Comparison of ENCODE assay signal across 8 mouse cellular contexts in the genomic region with DNA sequence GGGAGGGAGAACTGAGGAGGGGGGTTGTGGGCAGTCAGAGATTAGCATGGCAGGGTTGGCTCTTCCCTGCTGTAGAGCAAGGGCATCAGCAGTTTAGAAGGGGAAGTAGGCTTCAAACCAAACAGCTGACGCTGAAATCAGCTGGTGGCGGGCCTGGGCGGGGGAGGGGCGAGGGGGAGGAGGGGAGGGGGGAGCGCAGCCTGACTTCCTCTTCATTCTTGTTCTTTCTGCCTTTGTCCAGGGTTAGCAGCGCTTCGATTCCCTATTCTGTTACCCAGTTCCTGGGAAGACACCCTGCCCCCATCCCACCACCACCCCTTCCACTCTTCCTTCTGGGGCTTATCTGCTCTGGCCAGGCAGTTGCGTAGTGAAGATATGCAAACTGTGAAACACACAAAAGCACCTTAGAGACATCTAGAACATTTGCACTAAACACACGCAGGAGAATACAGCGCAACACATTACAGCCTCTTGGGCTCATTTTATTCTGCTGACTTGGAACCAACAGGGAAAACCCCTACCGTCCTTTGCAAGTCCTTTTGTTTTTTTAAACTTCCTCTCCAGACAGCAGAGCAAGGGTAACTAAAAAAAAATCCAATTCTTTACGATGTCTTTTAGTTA.
DNase-seq lines count a peak whose midpoint lies in the region; ATAC-seq lines count a peak whose summit lies in the region.

No protein-coding gene starts in this region.

- intact Hi-C loops in left cerebral cortex, postnatal 4 days (cut with DNase I), result no loop called here
- intact Hi-C loops in heart, postnatal 25 days (cut with DNase I), result loop anchor here (5.0 kb wide), 1 partner anchor 90 kb away; no protein-coding TSS in a partner anchor

- H3K27ac ChIP-seq in embryonic facial prominence, embryonic 13.5 days, result peak overlapping the region; percentile 23; the same call in 1 of the 2 replicates
- H3K27ac ChIP-seq in limb, embryonic 13.5 days, result no peak overlapping the region
- H3K27ac ChIP-seq in midbrain, embryonic 12.5 days (replicated peaks), result peak overlapping the region; percentile 27
- H3K27ac ChIP-seq in stomach, embryonic 15.5 days, result peak overlapping the region; percentile 48; the same call in 1 of the 2 replicates

- no peak overlapping the region for H3K9ac ChIP-seq in embryonic facial prominence, embryonic 13.5 days
- no peak overlapping the region for H3K9ac ChIP-seq in limb, embryonic 13.5 days
- H3K9ac ChIP-seq in midbrain, embryonic 12.5 days (replicated peaks), result no peak overlapping the region; the same call in 1 of the 2 replicates
- no peak overlapping the region for H3K9ac ChIP-seq in stomach, embryonic 15.5 days

- H3K4me1 ChIP-seq in embryonic facial prominence, embryonic 13.5 days, result peaks cover 12% of the 10 kb centered on the region
- H3K4me1 ChIP-seq in limb, embryonic 13.5 days, result peaks cover 19% of the 10 kb centered on the region
- peaks cover 6% of the 10 kb centered on the region for H3K4me1 ChIP-seq in midbrain, embryonic 12.5 days
- peaks cover 3% of the 10 kb centered on the region; the same call in 1 of the 2 replicates for H3K4me1 ChIP-seq in stomach, embryonic 15.5 days

- peak overlapping the region; percentile 45 for H3K4me2 ChIP-seq in embryonic facial prominence, embryonic 13.5 days
- peak overlapping the region; percentile 32 for H3K4me2 ChIP-seq in limb, embryonic 13.5 days (replicated peaks)
- peak overlapping the region; percentile 39 for H3K4me2 ChIP-seq in midbrain, embryonic 12.5 days (replicated peaks)
- peak overlapping the region; percentile 44 for H3K4me2 ChIP-seq in stomach, embryonic 15.5 days

- ATAC-seq in embryonic facial prominence, embryonic 13.5 days (ENCODE audit: insufficient number of reproducible peaks, insufficient read depth, low FRiP score, low TSS enrichment, low read depth), result no peak
- peak; percentile 64; the same call in 1 of the 2 replicates for ATAC-seq in limb, embryonic 13.5 days (ENCODE audit: low FRiP score, low read depth)
- peak; percentile 91 for ATAC-seq in midbrain, embryonic 12.5 days (ENCODE audit: low FRiP score, low read depth)
- peak; percentile 86 for ATAC-seq in stomach, embryonic 15.5 days (ENCODE audit: insufficient read depth, low FRiP score, low read depth)

- peak; percentile 29 for DNase-seq in left cerebral cortex, postnatal 4 days
- DNase-seq in left cerebral cortex, adult 11 months (ENCODE audit: low spot score), result no peak
- DNase-seq in heart, postnatal 25 days (ENCODE audit: low spot score), result peak; percentile 14
- no peak for DNase-seq in right cerebral cortex, postnatal 36 days (ENCODE audit: low spot score in 2 of 2)

- no peaks in the 10 kb centered on the region for H3K36me3 ChIP-seq in embryonic facial prominence, embryonic 13.5 days
- no peaks in the 10 kb centered on the region for H3K36me3 ChIP-seq in limb, embryonic 13.5 days
- no peaks in the 10 kb centered on the region for H3K36me3 ChIP-seq in midbrain, embryonic 12.5 days
- no peaks in the 10 kb centered on the region for H3K36me3 ChIP-seq in stomach, embryonic 15.5 days

- no peak overlapping the region for H3K4me3 ChIP-seq in embryonic facial prominence, embryonic 13.5 days
- no peak overlapping the region for H3K4me3 ChIP-seq in limb, embryonic 13.5 days
- H3K4me3 ChIP-seq in midbrain, embryonic 12.5 days, result no peak overlapping the region
- no peak overlapping the region for H3K4me3 ChIP-seq in stomach, embryonic 15.5 days (replicated peaks)

- no peaks in the 10 kb centered on the region for H3K27me3 ChIP-seq in embryonic facial prominence, embryonic 13.5 days
- H3K27me3 ChIP-seq in limb, embryonic 13.5 days, result no peaks in the 10 kb centered on the region
- H3K27me3 ChIP-seq in midbrain, embryonic 12.5 days, result no peaks in the 10 kb centered on the region
- H3K27me3 ChIP-seq in stomach, embryonic 15.5 days (replicated peaks), result no peaks in the 10 kb centered on the region

- 22% methylated on average over 8 of the region's 12 CpGs for WGBS in embryonic facial prominence, embryonic 13.5 days
- 19% methylated on average over 12 of the region's 12 CpGs for WGBS in limb, embryonic 13.5 days
- 20% methylated on average over 7 of the region's 12 CpGs for WGBS in midbrain, embryonic 12.5 days
- 11% methylated on average over 11 of the region's 12 CpGs for WGBS in stomach, embryonic 15.5 days

- H3K9me3 ChIP-seq in embryonic facial prominence, embryonic 13.5 days, result no peaks in the 10 kb centered on the region
- H3K9me3 ChIP-seq in limb, embryonic 13.5 days, result no peaks in the 10 kb centered on the region
- no peaks in the 10 kb centered on the region for H3K9me3 ChIP-seq in midbrain, embryonic 12.5 days
- H3K9me3 ChIP-seq in stomach, embryonic 15.5 days, result no peaks in the 10 kb centered on the region

Comparison
In these comparisons a context has a peak if more than half of its experiments do, and no peak if none do; other contexts are left out.
1. DNase-seq: peak in left cerebral cortex, postnatal 4 days (single experiment) and heart, postnatal 25 days (single experiment); none in left cerebral cortex, adult 11 months (single experiment) and right cerebral cortex, postnatal 36 days (0 of 2).
2. Peak in every context shown above with its lines, with median percentiles within 50 percentile points of each other: H3K4me2 ChIP-seq.